Mouse (Mus musculus) liver, embryonic 14.5 days (tissue): ENCODE data around the gene Uqcc2.

Experiments used
- CTCF ChIP-seq: IDR thresholded peaks from 2 replicates; pipeline ENCODE4 v1.5.1; 2016; ENCODE audit warnings: antibody characterized with exemption, low read depth, control low read depth
- EP300 ChIP-seq: IDR thresholded peaks from 2 replicates; pipeline ENCODE4 v1.6.1; 2016; ENCODE audit warnings: antibody characterized with exemption, low read depth

DNA sequence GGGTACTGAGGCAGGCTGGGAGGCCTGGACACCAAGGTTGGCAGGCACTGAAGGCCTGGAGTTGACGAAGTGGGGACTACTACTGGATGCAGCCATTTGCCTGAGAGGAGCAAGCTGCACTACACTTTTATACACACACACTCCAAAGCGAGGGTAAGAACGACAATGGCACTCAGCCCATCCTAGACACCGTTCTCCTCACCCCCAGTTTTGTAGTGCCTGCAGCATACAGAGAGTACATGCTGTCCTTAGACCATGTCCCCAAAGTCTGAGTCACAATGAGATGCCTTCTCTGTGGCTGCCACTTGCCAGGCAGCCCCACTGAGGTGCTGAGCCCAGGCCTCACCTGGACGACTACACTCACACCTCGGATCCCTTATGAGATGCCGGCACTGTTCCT is 3.9 kb downstream of the Uqcc2 start:
- TF ChIP-seq CTCF = no peak
- TF ChIP-seq EP300 = no peak
